Mouse (Mus musculus) regulatory T cell (primary cell): ENCODE measurements around the gene Mvb12b.

Experiments used
- in situ Hi-C: fragments of 300-600 bp; cut with MboI, MseI; formaldehyde crosslinking; loops from one replicate; pipeline ENCODE4 v1.15.1; 2025; ENCODE audit warnings: high pct_unique_total_duplicates

Gene Mvb12b

GRCm38 (mm10) chr2:33700581-33701445 lies 186.9 kb downstream of the Mvb12b start:
- in situ Hi-C loops, result no loop called here

DNA sequence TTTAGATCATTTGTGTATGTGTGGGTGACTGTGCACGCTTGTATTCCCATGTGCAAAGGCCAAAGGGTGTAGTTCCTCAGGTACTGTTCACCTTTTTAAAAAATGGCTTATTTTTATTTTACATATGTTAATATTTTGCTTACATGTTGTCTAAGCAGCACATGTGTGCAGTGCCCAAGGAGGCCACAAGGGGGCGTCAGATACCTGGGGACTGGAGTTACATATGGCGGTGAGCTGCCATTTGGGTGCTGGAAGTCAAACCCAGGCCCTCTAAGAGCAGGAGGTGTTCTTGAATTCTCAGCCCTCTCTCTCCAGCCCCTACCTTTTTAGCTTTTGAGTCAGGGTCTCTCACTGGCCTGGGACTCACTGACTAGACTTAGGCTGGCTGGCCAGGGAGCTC lies 188.8 kb downstream of the Mvb12b start:
- in situ Hi-C loops, result no loop called here

GRCm38 (mm10) chr2:33696428-33696827 lies 191.3 kb downstream of the Mvb12b start:
- in situ Hi-C loops, result no loop called here

DNA sequence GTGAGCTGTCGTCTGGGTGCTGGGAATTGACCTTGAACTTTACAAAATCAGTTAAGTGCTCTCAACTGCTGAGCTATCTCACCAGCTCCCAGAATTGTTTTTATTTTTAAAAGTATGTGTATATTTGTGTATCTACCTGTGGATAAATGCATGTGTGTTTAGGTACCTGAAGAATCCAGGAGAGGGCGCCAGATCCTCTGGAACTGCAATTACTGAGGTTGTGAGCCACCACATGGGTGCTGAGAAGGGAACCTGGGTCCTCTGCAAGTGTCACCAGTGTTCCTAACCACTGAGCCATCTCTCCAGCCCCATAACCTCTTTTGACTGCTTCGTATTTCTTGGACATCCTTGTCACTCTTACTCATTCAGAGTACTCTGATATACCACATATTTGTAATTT lies 193.8 kb downstream of the Mvb12b start:
- in situ Hi-C loops, result no loop called here

GRCm38 (mm10) chr2:33689880-33690462 lies 197.8 kb downstream of the Mvb12b start:
- in situ Hi-C loops, result no loop called here

- in situ Hi-C loops, result no loop called here
These were observed 198.4 kb downstream of the Mvb12b start for GRCm38 (mm10) chr2:33689155-33689879.

- in situ Hi-C loops, result loop anchor here (5.0 kb wide), 1 partner anchor 49 kb away; no protein-coding TSS in a partner anchor
These were observed 204.2 kb downstream of the Mvb12b start for GRCm38 (mm10) chr2:33683594-33683993.

DNA sequence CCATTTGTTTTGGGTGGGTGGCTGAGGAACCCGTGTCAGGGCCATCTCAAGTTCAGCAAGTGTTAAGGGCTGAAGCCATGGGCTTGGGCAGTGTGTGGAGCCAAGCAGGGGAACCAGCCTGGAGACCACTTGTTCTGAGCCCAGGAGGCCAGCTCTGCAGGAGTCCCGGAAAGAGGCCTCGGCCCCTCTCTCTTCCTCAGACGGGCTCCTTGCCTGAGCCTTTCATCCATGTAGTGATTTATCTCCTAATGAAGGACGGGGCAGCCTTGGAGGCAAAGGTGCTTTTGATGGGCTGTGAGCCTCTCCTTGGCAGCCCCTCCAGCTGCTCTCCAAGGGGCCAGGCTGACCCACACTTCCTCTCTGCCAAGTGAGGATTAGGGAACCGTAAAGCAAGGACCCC lies 204.7 kb downstream of the Mvb12b start:
- in situ Hi-C loops, result loop anchor here (5.0 kb wide), 1 partner anchor 49 kb away; no protein-coding TSS in a partner anchor

DNA sequence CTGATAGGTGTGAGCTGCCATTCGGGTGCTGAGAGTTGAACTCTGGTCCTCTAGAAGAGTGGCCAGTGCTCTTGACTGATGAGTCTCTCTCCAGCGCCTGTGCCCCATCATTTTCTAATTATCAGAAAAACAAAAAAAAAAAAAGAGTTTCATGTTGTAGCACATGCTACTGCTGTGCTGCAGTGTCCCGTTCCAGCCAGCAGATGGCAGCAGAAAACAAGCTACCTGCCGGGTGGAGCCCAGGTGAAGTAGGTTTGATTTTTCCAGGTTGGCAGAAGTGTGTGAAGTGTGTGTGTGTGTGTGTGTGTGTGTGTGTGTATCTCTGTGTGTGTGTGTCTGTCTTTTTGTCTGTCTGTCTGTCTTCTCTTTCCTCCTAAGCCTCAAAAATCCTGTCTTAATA lies 205.5 kb downstream of the Mvb12b start:
- in situ Hi-C loops, result loop anchor here (5.0 kb wide), 1 partner anchor 50 kb away; no protein-coding TSS in a partner anchor
